Mouse (Mus musculus) kidney, adult 11 months (tissue): ENCODE measurements around the gene Eml1.
A peak's percentile ranks its signal among the peaks of the same experiment; 100 is the strongest.

Experiments used
- DNase-seq: peaks from one replicate; pipeline ENCODE4 v3.0.0; 2022

The Eml1 gene

DNA sequence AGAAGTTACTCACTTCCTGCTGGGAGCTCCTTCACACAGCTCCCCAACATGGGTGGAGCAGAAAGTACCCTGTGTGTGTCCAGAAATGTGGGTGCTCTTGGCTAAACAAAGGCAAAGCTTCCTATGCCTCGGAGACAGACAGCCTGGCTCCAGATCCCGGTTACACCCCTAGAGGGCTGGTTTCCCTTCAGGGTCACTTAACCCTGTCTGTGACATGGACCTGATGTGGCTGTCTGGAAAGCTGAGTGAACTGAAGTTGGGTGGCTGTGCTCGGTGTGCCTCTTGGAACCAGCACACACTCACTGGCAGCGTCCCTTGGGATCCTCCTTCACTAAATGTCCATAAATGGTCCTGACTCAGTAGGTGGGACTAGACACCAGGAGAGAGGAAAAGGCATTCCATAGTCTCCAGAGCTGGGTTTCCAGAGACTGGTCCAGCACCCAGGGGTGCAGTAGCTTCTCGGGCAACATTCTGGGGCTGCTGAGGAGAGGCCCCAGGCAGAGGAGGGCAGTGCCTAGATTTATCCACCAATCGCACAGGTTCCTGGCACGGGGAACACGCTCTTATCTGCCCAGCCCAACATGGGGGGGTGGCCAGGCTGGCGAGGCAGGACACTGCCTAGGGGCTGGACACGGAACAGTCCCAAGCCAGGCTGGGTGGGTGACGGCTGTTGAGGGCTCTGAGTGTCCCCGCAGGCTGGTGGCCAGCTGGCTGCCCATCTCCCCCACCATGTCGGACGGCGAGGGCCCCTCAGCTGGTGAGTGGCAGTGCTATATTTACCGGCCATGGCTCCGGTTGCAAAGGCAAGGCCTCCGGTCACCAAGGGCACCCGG lies at the start of gene Eml1:
Gene Eml1, plus strand, starts transcription at position 362 of the 833 bp plus-strand sequence.
- peak; percentile 70 for DNase-seq

DNA sequence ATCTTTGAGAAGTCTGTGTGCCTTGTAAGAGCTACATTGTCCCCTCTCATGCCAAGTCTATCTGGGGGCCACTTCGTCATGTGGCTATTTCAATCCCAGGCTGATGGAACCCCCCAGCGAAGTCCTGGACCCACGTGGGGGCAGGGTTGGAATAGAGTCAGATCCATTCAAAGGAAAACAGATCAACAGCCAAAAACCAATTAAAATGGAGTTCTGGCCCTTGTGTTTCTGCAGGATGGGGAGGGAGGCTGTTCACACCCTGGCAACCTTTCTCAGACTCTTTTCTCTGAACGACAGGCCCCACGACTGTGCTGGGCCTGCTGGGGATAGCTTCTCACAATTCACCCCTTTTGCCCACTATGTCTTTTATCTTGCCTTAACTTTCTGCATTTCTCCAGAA lies 44.4 kb upstream of the Eml1 start:
- no peak for DNase-seq

DNA sequence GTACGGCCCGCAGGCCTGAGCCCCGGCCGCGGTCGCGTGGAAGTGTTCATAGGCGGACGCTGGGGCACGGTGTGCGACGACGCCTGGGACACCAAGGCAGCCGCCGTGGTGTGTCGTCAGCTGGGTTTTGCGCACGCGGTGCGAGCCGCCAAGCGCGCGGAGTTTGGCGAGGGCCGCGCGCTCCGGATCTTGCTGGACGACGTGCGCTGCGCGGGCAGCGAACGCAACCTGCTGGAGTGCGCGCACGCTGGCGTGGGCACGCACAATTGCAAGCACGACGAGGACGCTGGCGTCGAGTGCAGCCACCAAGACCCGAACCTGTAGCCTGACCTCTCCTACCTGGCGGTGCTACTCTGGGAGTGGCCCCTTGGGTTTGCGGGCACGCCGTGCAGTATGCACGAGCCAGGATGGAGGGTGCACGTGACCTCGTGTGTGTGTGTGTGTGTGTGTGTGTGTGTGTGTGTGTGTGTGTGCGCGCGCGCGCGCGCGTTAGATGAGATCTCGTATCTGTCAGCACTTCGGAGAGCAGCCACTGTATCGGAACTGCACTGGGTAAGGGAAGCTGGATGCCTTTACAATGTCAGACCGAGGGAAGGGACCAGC lies 42.8 kb upstream of the Eml1 start:
- no peak for DNase-seq

DNA sequence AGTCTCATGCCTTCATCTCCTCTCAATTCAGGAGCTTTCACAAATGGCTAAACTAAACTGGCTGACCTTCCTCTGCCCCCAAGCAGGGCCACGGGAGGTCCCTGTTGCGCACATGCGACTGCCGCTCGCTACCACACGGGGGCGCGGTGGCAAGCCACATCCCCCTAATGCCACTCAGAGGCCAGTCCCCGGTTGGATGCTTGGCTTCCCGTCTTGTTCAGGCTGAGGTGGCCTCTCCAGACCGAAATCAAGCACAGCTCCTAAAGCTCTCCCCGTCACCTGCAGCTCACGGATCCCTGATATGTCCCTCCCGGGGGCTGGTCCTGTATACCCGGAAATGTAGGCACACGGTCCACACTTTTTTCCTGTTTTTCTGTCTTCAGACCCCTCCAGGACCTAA lies 37.7 kb upstream of the Eml1 start:
- peak; percentile 88 for DNase-seq

DNA sequence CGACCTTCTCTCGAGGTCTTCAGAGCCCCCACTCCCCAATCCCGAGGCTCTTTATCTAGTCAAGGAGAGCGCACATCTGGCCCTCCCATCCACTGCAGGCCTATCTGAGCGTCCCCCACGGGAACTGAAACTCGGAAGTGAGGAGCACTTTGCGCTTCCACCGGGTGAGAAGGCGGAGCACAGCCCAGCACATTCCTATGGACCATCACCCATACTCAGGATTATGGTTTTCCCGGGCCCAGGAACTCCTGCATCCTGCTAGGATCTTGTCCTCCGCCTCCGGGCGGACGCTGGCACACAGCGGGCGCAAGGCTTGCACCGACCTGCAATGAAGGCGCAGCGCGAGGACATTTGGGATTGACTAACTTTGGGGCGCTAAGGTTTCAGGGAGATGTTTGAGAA lies 37.3 kb upstream of the Eml1 start:
- no peak for DNase-seq

DNA sequence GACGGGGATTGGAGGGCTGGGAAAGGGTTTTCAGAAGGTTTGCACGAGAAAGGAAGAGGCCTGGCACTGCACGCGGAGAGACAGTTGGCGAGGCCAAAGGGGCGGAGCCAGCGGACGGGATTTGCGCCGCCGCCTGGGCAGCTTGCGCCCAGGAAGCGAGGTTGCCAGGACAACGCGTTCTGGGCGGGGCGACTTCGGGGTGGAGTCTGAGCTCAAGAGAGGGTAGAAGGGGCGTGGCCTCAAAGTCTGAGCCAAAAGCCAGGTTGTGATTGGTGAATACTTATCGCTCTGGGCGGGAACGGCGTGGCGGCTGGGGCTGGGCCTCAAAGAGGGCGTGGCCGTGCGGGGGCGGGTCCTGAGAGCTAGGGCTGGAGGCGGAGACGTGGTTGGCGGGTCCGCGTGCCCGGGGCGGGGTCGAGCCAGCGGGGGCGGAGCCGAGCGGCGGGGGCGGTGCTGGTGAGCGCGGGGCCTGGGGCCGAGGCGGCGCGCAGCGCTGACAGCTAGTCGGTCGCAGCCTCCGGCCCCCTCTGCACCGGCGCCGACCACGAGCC lies 36.8 kb upstream of the Eml1 start, which contains the start of gene Cyp46a1:
Gene Cyp46a1, plus strand, starts transcription at position 487 of the 551 bp plus-strand sequence.
- DNase-seq = peak; percentile 100

DNA sequence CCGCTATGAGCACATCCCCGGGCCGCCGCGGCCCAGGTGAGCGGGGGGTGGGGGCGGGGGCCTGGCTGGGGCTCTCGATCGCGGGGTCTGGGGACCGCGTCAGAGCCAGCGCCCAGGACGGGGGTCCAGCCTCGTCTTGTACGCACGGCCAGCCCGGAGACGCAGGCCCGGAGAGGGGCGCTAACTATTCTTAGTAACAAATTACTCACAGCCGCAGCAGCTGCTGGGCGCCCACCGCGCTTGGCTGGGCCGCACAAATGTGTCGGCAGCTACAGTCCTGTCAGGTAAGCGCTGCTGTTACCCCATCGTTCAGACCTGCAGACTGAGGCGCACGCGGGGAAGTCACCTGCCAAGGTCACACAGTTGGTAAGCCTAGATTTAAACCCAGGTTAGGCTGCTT lies 36.2 kb upstream of the Eml1 start:
- DNase-seq = peak; percentile 30

DNA sequence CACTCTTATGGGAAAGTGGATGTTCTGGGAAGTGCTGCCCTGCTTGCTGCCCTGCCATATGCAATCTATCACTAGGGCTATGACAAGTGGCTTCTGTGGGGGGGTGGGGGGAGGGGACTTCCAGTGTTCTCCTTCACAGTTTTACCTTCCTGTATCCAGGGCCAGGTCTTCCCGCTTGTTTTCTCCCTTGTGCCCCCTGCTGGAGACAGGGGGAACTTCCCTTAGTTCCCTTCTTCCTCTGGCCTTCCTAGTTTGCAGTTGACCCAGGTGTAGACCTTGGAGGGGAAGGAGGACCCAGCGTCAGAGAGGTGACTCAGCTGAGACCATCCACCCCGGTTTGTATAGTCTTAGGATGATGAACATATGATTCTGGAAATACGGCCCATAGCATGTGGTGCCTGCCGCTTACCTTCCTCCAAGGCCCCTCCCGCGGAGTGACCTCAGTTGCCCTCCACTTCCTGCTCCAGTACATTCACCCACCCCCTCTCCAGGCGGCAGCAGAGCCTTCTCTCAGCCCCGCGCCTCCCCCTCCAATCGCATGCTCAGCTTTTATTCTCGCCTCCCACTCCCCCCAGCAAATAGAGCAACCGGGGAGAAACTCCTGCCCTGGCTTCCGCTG lies 32.1 kb upstream of the Eml1 start:
- DNase-seq = no peak

DNA sequence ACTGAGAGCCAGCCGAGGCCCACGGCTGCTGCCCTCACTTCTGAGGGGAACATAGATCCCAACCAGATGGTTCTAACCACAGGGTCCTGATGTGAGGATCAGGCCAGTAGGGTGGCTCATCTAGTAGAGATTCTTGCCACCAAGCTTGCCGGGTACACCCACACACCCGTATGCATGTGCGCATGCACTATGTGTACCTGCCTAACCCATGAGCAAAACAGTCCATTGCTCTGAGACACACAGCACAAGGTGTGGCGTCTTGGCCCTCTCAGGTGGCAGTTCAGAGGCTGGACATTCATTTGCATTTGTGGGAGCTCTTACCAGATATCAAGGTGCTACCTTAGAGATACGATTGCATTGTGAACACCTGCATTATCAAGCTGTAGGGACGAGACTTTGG lies 22.6 kb upstream of the Eml1 start:
- no peak for DNase-seq

DNA sequence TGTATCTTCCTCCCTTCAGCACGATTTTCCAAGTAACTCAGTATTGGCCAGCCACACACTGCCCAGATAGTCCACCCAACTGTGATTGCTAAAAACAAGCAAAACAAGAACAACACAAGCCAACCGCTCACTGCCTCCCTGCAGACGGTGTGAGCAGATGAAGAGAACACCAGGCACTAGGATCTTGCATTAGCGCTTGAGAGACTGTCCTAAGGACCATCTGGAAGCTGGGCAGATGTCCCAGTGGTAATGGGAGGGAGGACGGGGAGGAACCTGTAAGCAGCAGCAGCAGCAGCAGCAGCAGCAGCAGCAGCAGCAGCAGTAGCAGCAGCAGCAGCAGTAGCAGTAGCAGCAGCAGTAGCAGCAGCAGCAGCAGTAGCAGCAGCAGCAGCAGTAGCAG lies 21.7 kb upstream of the Eml1 start:
- no peak for DNase-seq

DNA sequence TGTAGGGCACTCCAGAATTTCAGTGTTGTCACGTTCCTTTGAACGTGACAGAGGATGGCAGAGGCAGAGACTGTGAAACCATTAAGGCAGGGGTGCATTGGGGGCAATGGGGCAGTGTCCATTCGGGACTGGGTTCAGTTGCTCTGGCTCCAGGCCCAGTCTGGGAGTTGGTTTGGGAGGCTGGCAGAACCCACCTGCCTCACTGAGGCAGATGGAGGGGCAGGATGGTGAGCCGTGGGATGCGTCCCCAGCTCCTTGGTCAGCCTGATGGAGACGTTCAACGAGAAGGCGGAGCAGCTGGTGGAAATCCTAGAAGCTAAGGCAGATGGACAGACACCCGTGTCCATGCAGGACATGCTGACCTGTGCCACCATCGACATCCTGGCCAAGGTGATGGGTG lies 19.8 kb upstream of the Eml1 start:
- no peak for DNase-seq

DNA sequence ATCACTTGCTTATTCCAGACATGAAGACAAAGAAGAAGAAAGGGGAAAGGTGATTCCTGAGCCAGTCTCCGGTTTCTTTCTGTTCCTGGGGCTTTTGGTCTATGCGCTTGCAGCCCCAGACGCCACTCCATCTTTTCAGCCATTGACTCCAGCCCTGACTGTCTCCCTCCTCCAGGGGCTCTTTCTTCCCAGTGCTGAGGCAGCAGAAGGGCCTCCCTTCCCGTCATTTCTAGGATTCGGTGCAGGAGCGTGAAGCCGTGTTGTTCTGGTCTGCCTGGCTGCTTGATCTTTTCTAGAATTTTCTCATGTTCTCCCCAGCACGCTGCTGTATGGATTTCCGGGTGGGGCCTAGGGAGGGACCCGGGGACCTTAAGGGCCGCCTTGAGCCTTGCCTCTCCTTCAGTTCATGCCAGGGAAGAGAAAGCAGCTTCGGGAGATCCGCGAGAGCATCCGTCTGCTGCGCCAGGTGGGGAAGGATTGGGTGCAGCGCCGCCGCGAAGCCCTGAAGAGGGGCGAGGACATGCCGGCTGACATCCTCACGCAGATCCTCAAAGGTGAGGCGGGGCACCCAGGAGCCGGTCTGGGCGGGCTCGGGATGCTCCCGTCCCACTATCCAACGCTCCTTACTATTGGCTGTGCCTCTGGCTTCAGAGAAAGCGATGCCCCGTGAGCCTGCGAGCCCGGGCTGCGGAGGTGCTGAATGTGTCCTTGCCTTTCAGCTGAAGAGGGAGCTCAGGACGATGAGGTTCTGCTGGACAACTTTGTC lies 18.2 kb upstream of the Eml1 start:
- DNase-seq = no peak

DNA sequence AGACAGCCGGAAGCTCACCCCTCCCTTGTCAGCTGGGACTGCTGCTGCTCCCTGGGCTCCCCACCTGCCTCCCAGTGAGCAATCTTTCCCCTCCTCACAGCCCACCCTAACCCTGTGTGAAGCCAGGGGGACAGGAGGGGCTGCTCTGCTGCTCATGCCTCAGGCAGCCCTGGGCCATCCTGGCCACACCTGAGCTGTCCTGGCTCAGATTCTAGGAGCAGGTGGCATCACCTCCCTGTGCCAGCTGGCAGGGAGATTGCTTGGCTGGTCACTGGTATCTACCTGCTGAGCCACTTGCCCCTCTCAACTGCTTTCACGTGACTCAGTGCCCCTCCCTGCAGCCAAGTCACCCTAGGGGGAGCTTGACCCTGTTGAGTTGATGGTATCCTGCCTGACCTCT lies 16.5 kb upstream of the Eml1 start:
- DNase-seq = no peak

DNA sequence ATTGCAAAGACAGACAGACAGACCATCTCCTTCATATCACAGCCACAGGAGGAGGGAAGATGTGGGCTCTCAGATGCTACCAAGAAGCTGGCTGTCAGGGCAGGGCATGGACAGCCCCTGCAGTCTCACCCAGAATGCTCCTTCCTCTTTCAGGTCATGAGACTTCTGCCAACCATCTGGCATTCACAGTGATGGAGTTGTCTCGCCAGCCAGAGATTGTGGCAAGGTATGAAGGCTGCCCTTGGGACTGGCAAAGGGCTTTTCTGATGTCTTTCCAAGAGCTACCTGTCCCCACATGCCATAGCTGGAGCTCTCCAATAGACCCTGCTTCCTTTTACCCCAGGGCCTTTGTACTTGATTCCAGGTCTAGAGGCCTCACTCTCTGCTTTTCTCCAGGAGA lies 15.5 kb upstream of the Eml1 start:
- DNase-seq = no peak

DNA sequence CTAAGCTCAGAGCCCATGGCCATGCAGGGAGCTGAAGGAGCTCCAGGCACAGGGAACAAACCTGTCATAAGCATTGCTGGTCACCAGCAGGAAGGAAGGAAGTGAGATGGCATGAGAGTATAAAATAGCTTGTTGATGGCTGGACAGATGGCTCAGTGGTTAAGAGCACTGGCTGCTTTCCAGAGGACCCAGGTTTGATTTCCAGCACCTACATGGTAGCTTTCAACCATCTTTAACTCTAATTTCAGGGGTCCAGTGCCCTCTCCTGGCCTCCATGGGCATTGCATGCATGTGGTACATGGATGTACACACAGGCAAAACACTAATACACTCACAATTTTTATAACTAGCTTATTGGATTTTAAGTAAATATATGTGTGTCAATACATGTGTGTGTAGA lies 14.8 kb upstream of the Eml1 start:
- DNase-seq = no peak

DNA sequence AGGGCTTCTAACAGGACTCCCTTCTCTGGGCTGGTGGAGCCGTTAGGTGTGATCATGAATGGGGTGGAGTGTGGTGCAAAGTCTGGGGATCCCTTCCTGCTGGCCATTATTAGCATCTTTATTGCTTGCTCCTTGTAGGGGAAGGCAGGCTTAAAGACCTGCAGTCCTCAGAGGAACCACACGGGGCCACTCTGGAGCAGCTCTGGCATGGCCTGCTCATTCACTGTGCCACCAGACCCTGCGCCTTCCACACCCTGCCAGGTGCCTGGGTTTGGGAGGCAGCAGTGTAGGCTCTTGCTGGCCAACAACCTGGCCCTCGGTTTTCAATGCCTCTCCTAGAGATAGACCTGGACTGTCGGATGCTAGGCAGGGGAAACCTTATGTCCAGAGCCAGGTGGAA lies 7.0 kb upstream of the Eml1 start:
- DNase-seq = peak; percentile 83

DNA sequence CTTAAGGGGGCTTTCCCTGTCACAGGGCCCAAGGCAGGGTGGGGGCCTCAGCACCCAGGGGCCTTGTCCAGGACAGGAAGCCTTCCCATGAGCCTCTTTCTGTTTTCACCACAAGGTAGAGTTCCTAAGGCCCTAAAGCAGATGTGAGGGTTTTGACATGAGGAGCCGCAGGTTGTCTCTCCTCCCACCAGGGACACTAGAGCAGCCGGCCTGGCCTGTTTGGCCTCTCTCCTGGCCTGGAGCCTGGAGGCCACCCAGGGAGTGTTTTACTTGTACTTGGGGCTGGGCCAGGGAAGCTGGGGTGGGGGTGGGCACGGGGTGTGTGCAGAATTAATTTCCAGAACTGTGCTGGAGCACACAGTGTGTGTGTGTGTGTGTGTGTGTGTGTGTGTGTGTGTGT lies 5.4 kb upstream of the Eml1 start:
- DNase-seq = peak; percentile 51

DNA sequence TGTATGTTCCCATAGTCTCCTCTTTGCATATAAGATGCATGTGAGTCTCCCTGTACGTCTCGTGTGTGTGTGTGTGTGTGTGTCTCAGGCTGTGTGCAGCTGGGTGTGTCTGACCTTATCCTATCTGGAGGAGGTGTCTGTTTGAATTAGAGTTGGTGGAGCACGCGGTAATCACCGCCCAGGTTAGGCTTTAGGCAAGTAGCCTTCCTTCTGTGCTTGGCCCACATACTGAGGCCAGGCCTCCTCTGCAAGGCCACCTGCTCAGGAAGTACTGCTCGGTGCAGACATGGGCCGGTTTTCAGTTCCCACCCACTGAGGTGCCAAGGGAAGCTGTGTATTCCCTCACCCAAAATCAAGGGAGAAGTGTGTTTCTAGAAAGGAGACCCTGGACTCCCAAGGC lies 4.9 kb upstream of the Eml1 start:
- no peak for DNase-seq

DNA sequence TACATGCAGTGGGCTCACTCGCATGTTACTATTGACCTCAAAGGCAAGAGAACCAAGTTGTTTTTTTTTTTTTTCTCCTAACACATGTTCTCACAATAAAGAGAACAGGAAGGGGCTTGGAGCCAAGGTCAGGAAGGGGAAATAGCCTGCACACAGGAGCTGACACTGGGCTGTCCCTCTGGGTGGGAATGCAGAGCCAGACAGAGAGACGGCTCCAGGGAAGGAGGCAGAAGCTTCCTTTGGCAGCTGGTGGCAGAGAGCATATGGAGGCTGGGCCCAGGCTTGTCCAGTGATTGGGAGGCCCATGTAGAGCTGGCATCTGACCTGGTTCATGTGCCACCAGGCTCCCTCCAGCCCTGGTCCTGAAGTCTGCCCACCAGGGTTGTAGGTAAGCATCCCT lies 2.8 kb upstream of the Eml1 start:
- peak; percentile 44 for DNase-seq

DNA sequence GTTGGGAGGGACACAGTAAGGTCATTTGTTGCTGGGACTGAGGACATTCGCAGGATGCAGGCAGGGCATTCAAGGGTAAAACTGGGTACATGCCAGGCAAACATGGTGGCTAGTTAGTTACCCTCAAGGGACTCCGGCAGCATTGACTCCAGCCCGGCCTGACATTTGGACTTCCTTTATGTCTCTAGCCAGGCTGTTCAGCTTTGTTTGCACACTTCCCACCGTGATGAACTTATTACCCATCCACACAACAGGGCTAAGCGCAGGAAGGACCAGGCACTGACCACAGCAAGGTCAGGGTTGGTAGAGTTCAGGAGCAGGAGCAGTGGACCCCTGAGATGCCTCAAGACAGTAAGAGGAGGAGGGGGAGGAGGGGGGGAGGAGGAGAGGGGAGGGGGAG lies 1.8 kb upstream of the Eml1 start:
- DNase-seq = no peak

DNA sequence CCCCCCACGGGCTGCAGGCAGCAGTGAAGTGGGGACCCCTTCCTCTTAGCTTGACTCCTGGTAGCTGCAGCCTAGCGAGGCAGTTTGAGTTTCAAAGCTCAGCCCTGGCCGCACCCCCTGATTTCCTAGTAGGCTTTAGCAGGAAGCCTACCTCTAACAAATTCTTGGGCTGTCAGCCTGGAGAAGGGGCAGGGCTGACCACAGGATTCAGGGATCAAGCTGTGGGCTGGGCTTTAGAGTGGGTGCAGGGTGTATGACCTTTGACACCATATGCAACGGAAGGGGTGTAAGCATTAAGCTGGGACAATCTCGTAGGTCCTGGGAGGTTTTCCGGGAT lies 640 bp downstream of the Eml1 start:
- DNase-seq = no peak

DNA sequence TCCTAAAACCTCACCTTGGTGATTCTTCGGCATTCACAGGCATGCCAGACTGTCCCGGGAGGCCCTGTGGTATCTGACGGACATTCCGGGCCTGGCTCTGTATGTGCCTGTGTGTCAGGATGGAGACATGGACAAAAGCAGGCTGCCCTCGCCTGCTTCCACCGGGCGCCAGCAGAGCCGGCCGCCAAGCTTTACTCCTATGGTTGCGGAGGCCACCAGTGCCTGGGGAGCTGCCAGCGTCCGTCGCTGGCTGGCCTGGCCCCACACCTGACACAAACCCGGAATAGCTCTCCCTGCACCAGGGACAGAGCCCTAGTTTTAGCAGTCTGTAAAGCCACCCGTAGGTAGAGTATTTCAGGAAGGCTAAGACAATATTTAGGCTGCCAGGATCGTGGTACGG lies 1.5 kb downstream of the Eml1 start:
- DNase-seq = no peak

DNA sequence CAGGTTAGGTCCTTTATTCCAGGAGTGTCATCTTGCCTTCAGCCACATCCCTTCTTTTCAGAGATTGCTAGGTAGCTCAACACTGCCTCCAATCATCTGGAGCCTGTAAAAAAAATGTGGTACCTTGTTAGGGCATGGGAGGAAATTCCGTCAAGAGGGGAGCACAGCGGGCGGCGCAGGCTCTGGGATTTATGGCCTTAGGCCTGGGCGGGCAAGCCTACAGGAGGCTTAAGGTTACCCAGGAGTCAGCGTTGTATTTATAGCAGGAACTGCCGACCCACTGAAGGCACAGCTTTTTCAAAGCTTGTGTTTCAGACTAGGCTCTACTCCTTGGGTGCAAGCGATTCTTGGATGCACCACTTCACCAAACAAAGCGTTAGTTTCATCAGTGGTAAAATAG lies 2.9 kb downstream of the Eml1 start:
- no peak for DNase-seq
